Mouse (Mus musculus): ENCODE measurements around the gene Tle3.

Tle3 gene

DNA sequence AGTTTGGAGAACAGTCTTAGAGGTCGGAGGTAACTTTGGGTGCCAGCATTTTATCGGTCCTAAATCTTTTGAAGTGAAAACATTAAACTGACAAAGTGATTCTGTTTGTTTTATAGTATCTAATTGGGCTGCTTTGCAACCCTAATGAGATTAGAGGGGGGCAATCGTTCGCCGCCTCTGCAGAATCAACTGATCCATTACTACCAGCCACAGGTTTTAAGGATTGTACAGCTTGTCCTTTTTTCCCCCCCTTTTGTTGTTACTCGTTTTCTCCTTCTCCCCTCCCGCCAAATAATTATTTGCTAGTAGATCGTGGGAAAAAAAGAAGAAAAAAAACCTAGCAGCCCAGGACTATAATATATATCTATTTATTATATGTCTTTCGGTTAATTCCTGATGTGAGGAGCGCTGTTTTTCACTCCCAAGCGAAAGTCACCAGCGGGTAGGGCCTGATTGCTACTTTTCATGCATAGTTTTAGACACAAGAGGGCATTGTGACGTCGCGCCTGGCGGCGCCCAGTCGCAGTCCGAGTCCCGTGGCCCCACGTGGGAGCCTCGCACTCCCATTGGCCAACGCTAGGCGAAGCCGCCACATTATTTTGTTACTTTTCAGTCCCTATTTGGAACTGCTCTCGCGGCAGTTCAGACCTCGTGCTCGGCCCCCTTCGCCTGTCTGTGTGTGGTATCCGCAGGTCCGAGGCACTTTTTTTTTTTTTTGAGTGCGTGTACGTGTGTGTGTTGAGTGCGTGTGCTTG lies at the start of gene Tle3:
Tle3 (plus strand) TSS at position 612 of the 755 bp plus-strand sequence.
- DNase-seq (ENCODE audit: low read depth): peak; percentile 94

GRCm38 (mm10) chr9:61323221-61323620 lies 48.9 kb upstream of the Tle3 start:
- DNase-seq (ENCODE audit: low read depth): no peak

DNA sequence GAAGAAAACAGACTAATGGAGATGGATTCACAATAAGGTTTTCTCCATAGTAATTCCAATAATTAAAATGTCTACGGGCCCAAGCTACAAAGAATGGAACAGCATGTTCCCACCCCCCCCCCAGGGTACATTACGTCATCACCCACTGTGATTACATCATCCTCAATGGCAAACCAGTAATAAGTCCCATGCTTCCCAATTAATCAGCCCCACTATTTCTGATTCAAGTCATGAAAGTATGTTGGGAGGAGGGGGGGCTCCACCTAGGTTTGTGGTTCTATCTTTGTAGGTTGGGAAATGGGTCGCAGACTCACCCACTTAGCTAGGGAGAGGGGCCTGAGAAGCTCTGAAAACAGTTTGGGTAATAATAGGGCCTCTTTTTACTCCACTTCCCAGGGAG lies 48.3 kb upstream of the Tle3 start:
- DNase-seq (ENCODE audit: low read depth): no peak

- no peak for DNase-seq (ENCODE audit: low read depth)
Measured at GRCm38 (mm10) chr9:61324354-61324753, 47.8 kb upstream of the Tle3 start.

- no peak for DNase-seq (ENCODE audit: low read depth)
Measured at GRCm38 (mm10) chr9:61325012-61325411, 47.2 kb upstream of the Tle3 start.

DNA sequence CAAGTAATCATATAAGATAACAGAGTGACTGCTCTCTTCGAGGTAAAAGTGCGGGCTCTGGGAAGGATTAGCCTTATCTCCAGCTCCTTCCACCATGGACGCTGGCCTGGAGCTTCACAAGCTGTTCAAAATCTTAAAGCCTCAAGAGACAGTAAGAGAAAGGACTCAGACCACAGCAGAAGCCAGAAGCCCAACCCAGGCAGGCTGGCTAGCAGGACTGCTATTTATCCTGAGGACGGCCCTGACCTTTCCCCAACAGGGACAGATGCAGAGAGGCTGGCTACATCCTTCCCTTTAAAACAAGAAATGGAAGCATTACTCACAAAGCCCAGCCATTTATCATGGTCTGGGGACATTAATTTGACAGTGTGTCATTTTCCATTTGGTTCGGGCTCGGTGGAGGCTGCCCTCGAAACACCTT lies 46.2 kb upstream of the Tle3 start:
- no peak for DNase-seq (ENCODE audit: low read depth)

GRCm38 (mm10) chr9:61326922-61327321 lies 45.2 kb upstream of the Tle3 start:
- DNase-seq (ENCODE audit: low read depth): no peak

DNA sequence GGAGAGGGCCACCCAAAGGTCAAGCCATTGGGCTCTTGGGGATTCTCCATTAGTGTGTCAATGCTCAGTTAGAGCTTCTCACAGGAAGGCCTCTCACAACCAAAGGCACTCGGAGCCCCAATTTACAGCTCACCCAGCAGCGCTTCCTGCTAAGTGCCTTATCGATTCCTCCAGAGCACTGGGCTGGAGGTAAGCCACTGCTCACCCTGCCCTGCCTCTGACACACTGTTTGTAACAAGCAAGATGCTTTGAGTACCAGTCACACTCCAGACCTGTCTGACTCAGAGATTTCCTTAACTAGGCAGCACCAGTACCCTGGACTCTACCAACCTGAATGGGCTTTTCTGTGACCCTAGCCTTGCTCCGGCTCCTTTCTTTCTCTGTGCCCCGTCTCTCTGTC lies 44.0 kb upstream of the Tle3 start:
- DNase-seq (ENCODE audit: low read depth): no peak

DNA sequence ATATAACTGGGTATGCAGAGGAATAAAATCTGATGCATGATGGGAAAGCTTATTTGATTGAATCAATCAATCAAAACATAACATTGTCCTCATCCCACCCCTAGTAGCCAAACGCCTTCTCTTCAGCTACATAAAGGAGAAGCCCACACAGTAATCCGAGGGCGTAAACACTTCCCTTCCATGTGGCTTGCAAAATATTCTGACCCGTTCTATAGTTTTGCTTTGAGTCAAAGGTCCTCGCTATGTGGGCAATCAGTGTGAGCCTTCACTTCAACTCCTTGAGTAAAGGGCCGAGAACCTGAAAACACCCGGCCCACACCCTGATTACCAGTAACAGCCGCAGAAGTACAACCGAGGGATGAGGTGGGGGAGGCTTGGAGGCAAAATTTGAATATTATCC lies 41.4 kb upstream of the Tle3 start:
- no peak for DNase-seq (ENCODE audit: low read depth)

DNA sequence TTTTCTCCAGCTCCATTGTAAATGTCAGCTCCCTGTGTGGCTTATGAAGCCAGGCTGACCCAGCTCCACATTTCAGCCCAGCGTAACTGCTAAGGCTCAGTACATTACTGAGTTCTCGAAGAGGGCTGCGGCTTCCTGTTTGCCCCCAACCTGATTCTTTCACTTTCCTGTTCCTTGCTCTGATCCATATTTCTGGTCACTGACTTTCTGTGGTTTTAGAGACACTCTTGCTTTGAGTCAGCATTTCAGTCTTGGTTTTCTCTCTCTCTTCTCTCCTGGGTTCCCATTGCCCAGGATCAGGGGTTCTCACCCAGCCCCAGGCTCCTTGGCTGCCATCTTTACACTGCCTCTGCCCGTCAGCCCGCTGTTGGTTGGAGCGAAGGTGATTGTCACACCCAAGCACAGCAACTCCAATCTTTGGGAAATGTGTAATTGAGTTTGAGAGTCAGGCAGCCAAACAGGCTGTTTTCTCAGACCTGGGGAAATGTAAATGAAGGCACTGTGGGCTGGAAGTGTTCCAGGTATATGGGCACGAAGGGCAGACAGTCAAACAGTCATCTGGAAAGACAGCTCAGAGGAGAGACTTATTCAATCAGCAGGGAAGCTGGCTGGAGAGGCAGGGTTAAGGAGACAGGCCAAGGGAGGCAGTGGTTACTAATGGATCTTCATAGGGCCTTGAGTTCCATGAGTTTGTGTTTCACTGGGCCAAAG lies 39.8 kb upstream of the Tle3 start:
- no peak for DNase-seq (ENCODE audit: low read depth)

GRCm38 (mm10) chr9:61336179-61336578 lies 36.0 kb upstream of the Tle3 start:
- DNase-seq (ENCODE audit: low read depth): no peak

GRCm38 (mm10) chr9:61336591-61337587 lies 35.3 kb upstream of the Tle3 start:
- no peak for DNase-seq (ENCODE audit: low read depth)

- no peak for DNase-seq (ENCODE audit: low read depth)
Measured at GRCm38 (mm10) chr9:61337665-61338064, 34.5 kb upstream of the Tle3 start.

GRCm38 (mm10) chr9:61339311-61339710 lies 32.9 kb upstream of the Tle3 start:
- no peak for DNase-seq (ENCODE audit: low read depth)

DNA sequence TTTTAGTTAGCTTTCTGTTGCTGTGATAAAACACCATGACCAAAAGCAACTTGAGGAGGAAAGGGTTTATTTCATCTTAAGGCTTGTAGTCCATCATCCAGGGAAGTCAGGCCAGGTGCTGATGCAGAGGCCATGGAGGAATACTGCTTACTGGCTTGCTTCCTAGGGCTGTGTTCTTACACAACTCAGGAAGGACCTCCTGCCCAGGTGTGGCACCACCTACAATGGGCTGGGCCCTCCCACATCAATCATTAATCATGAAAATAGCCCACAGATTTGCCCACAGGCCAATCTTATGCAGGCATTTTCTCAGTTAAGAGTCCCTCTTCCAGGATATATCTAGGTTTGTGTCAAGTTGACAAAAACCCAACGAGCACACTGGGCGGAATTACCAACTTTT lies 31.8 kb upstream of the Tle3 start:
- DNase-seq (ENCODE audit: low read depth): no peak

GRCm38 (mm10) chr9:61342297-61342696 lies 29.9 kb upstream of the Tle3 start:
- DNase-seq (ENCODE audit: low read depth): no peak

DNA sequence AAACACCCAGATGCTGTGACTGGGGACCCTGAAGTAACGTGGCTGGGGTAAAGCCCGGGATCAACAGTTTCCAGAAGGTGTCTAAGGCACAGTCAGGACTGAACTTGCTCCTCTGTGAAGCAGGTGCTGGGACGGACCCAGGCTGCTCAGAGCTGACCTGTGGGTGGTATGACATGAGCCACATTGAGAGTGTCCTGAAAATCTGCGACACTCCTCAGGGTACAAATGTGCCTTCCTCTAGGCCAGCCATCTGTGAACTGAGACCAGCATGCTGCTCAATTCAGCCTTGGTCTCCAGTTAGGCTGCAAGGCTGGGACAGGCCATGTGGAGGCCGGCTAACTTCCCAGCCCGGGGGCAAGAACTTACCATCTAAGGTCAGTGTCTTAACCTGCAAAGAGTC lies 27.5 kb upstream of the Tle3 start:
- DNase-seq (ENCODE audit: low read depth): no peak

DNA sequence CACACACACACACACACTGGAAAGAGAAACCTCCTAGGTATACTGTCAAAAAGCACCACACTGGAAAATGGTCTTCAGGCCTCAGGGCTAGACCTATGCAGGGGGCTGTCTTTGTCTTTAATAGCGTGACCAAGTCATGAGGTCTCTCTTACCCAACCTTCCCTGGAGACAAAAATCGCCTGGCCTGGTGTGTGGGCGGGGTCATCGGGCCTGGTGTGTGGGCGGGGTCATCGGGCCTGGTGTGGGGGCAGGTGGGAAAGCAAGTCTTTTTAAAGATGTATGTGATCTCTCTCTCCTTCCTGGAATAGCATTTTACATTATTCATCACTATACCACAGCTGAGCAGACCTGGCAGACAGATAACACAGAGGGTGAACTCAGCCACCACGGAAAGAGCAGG lies 25.2 kb upstream of the Tle3 start:
- DNase-seq (ENCODE audit: low read depth): no peak

GRCm38 (mm10) chr9:61348036-61348435 lies 24.1 kb upstream of the Tle3 start:
- no peak for DNase-seq (ENCODE audit: low read depth)

GRCm38 (mm10) chr9:61348616-61349015 lies 23.6 kb upstream of the Tle3 start:
- DNase-seq (ENCODE audit: low read depth): no peak

DNA sequence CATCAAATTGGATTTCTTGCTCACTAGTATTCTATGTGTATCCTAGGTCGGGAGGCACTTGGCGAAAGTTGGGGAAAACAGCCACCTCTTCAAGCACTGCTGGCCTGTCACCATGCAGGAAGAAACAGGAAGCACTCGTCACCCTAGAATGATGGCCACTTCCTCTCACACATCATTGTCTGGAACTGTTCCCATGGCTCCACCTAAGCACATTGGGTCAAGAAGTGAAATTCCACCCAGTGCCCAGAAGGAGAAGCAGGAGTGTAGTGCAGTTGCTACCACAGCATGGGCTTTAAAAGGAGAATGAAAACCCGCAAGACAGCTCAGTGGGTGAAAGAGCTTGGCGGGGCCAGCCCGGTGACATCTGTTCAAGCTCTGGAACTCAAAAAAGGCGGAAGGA lies 22.5 kb upstream of the Tle3 start:
- DNase-seq (ENCODE audit: low read depth): no peak

GRCm38 (mm10) chr9:61351164-61351563 lies 21.0 kb upstream of the Tle3 start:
- no peak for DNase-seq (ENCODE audit: low read depth)
